Mouse (Mus musculus): ENCODE measurements around the gene Fam83g.

Fam83g gene

GRCm38 (mm10) chr11:61652686-61653447 is 31.0 kb upstream of the Fam83g start, which contains the start of gene Grap:
TSS of gene Grap (plus strand) at chr11:61653265.
- peak; percentile 55 for DNase-seq

DNA sequence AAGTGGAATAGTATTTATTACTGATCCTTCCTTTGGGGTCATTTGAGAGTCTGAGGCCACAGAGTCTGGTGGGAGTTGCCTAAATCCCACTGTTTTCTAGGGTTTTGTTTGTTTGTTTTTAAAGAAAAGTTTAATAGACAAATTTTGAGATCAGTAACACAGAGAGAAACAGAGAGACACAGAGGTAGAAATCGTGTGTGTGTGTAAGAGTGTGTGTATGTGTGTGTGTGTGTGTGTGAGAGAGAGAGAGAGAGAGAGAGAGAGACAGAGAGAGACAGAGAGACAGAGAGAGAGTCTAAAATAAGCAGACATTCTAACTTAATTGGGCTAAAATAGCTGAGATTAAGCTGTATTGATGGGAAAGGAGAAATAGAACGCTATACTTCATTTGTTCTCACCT is 30.3 kb upstream of the Fam83g start:
- no peak for DNase-seq

- DNase-seq: no peak
Measured at GRCm38 (mm10) chr11:61654786-61655311, 29.0 kb upstream of the Fam83g start.

DNA sequence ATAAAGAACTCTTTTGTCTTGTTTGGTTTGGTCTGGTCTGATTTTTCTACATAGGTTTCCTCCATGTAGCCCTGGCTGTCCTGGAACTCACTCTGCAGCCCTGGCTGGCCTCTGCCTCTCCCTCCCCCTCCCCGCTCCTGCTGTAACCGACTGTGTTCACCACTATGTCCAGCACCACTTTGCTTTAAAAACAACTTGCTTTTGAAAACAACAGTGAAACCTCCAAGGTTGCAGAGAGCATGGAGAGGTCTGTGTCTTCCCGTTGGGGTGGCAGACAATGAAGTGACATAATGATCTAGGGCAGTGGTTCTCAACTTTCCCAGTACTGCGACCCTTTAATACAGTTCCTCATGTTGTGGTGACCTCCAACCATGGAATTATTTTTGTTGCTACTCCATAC is 28.2 kb upstream of the Fam83g start:
- no peak for DNase-seq

- DNase-seq: no peak
Measured at GRCm38 (mm10) chr11:61656148-61656850, 27.6 kb upstream of the Fam83g start.

DNA sequence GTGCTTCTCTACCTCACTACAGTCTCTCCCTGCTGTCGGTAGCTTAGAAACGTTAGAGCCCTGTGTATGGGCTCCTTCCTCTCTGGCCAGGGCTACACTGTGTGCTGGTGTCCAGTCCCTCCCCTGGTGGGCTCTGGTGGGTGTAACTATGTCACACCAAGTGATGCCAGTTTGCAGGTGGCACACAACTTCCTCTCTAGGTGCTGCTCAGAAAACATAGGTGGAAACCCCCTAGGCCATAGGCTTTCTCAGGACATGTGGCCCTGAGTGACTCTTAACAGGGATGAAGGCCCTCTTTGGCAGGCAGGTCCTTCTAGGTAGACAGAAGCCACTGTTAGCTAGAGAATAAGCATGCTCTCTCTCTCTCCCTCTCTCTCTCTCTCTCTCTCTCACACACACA is 26.5 kb upstream of the Fam83g start:
- DNase-seq: no peak

DNA sequence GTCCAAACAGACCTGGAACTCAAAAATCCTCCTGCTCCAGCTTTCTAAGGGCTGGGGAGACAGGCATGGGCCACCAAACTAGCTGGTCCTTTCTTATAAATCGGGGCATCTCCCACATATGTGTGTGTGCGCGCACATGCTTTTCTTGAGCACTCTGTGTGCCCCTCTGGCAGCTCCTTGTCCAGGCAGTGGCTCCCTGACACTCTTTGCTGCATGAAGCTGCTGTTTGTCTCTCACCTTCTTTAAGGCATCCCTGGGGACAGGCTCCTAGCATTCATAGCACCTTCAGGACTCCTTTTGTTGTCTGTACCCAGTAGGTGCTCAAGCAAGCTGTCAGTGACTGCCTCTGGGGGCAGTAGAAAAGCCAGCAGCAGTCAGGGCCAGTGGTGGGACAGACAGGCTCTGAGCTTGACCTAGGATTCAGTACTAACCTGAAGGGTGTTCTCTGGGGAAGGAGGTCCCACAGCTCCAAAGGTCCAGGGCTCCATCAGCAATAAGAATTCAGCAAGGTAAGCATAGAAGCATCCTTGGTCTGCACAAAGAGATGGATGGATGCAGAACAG is 25.4 kb upstream of the Fam83g start:
- DNase-seq: no peak

DNA sequence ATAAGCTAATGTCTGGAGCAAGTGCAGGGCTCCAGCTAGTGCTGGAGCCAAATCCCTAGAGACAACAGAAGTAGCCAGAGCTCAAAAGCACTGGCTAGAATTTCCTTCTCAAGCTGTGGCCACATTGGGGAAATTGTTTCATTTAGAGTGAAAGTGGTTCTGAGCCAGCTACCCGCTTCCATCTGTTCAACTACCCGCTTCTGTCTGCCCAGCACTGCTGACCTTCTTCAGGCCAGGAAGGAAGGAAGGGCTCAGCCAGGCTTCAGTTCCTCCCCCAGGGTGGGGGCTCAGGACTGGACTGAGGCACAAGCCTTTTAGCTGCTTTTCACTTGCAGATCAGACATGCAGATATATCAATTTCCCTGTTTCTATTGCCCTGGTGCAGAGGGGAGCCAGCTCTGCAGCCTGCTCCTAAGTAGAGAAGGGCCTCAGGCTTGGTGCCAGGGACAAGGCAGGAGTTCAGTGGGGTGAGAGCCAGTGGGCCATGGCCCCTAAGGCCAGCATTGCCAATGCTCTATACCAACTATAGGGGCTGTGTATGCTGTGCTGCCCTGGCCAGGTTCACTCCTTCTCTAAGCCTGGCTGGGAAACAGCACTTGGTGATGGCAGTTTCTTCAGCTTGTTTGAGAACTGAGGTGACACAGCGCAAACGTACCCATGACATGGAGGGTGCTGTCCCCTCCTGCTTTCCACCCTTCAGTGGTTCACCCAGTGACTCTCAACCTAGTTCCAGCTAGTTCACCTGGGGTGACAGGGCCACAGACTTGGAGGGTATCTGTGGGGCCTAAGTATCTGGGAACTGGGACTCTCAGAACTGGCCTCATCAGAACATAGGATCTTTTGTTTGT is 24.7 kb upstream of the Fam83g start:
- DNase-seq: peak; percentile 46

GRCm38 (mm10) chr11:61660001-61660400 is 23.9 kb upstream of the Fam83g start:
- no peak for DNase-seq

DNA sequence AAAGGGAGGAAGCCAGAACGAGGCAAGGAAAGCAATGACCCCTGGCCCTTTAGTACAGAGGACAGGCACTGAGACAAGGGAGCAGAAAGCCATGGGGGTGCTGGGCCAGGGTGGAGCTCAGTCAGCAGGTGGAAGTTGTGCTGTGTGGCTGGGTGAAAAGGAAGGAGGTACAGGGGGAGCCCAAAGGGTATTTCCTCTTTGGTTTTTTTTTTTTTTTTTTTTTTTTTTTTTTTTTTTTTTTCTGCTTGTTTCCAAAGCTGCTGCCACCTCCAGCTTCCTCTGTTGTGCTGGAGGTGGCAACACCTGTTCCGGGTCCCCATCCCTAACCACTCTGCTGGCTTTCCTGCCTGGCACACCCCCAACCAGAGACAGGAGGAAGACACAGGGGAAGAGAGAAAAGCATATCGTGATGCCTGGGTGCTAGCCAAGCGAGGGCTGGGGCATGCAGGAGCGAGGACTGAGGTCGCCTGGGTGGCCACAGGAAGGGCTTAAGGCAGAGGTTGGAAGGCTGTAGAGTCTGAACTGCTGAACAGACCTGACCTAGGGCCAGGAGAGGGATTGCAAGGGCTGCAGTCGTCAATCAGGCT is 23.0 kb upstream of the Fam83g start:
- DNase-seq: no peak

GRCm38 (mm10) chr11:61662189-61662588 is 21.7 kb upstream of the Fam83g start:
- DNase-seq: no peak

GRCm38 (mm10) chr11:61665401-61665800 is 18.5 kb upstream of the Fam83g start:
- no peak for DNase-seq

DNA sequence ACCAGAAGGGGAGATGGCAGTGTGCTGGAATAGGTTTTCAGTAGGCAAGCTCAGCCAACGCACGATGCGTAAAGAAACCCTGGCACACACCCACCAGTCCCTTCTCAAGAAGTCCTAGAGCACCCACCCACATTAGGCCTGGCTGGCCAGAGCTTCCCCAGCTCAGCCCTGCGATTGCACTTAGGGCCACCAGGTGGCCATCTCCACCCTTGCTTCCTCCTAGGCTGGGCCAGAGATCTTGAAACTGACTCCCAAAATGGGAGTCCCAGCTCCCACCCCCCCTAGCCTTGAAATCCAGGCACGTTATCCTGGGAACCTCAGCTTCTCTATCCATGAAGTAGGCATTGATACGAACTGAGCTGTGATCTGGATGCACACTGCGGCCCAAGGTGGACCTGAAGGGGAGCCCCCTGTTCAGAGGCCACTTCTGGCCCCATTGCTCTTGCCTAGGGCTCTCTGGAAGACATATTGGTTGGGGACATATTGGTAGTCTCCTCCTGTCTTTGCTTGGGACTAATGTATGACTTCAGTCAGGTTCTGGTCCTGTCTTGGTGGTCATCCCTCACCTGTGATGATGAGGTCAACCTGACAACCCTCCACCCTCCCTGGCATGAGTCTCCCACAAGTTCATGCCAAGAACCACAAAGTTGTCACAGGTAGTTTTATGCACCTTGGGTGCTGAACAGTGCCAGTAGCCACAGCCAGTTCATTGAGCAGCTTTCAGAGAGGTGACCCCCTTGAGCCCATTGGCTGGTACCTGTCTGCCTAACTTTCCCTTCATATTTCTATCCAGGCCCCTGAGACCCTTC is 17.7 kb upstream of the Fam83g start:
- peak; percentile 73 for DNase-seq

DNA sequence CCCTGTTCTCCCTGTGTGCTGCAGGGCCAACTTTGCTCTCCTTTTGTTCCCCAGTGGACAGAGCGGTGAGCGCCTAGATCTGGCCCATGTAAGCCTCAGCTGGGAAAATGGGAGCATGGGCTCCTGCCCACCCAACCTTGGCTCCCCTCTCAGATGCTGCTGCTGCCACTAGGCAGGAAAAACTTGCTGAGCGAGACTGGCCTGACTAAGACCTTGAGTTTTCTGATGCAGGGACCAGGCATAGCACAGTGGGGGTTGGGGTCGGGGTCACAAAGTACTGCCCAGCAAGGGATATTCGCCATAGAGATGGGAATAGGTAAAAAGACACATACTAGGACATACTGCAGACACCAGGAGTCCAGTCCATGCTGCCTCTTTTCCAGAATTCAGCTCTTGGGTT is 16.6 kb upstream of the Fam83g start:
- no peak for DNase-seq

- DNase-seq: peak; percentile 21
Measured at GRCm38 (mm10) chr11:61667782-61668181, 16.1 kb upstream of the Fam83g start.

DNA sequence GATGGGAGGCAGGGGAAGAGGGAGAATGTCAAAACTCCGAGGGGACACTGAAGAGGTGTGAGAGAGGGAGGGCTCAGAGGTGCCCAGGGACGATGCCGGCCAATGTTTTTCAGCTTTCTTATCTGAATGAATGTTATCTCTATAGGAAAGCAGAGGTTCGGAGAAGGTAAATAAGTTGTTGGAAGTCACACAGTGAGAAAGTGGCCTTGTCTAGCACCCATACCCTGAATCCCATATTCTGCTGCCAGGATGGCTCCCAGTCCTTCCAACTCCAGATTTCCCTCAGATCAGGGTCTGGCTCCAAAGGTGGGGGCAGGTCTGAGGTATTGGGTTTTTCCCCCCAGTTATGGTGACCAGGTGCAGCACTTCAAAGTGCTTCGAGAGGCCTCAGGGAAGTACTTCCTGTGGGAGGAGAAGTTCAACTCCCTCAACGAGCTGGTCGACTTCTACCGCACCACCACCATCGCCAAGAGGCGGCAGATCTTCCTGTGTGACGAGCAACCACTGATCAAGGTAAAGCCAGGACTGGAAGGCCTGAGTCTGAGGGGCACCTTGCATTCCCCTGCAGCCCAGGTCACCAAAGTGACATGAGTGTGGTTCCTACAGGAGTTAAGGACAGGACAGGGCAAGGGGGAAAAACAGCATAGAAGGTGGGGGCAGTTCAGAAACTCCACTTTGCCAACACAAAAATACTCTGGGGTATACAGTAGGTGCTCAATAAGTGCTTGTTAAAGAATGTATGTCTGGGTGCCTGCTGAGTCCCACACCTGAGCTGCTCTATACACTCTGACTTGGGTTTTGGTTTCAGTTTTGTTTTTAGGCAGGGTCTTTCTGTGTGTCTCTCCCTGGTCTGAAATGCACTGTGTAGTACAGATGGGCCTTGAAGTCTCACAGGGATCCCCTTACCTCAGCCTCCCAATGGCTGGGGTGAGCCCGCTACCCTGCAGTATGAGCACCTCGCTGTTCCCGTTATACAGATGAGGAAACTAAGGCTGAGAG is 14.1 kb upstream of the Fam83g start:
- DNase-seq: no peak

GRCm38 (mm10) chr11:61671781-61672383 is 12.0 kb upstream of the Fam83g start:
- no peak for DNase-seq

- peak; percentile 66 for DNase-seq
Measured at GRCm38 (mm10) chr11:61673686-61674085, 10.2 kb upstream of the Fam83g start.

DNA sequence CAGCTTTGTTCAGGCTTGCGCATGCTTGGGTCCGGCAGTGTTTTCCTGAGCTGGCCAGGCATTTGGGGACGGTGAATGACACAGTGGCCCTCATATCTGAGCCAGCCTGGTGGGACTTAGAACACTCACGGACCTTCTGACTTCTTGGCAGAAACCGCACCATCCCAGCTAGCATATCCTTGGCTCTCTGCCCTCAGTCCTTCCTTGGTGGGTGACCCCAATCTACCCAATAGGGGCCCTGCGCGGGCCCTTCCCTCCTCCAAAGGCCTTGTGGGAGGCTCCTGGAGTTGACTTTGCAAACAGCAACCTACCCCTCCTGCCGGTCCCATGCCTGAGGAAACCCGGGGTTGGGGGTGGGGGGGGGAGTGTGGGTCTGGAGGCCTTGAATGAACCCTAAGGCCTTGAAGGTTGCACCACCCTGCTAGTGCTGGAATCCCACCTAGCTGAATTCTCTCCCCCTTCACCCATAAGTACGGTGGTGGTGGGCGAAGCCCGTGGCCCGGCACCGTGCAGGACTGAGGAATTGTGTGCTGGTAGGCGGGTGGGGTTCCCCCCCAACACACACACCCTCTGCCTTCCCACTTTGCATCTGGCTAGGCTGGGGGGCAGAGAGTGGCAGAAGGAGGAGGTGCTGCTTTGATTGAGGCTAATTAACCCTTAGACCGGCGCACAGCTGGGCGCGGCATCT is 9.6 kb upstream of the Fam83g start:
- DNase-seq: no peak
